Mouse (Mus musculus) lung, postnatal 25 days (tissue): ENCODE results near the gene Mobp.

Experiments used
- DNase-seq: peaks from one replicate; pipeline ENCODE4 v3.0.0; 2022; ENCODE audit warnings: low spot score

Mobp gene

DNA sequence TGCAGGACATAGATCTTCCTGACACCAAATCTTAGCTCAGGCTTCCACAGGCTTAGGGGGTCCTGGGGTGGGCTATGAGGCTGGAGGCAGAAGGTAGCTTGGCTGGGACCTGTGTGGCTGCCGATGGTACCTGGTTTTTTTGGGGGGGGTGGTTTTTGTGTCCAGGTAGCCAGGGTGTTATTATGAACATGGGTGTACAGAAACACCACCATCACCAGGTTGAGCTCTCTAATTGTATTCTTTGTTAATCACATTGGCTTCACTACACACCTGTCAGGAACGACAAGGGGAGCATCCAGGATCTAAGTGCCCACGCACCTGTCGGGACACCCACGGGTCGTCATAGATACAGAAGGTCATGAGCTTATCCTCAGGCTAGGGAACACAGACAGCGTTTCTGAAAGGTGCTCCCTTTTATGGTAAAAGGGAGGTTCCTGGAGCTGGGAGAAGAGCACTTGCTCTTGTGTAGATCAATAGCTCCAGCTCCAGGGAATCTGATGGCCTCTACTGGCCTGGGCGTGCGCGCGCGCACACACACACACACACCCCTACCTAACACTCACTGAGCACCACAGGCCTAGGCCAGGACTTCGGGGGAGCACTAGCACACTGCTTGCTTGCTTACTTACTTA is 14.9 kb upstream of the Mobp start:
- DNase-seq: no peak

DNA sequence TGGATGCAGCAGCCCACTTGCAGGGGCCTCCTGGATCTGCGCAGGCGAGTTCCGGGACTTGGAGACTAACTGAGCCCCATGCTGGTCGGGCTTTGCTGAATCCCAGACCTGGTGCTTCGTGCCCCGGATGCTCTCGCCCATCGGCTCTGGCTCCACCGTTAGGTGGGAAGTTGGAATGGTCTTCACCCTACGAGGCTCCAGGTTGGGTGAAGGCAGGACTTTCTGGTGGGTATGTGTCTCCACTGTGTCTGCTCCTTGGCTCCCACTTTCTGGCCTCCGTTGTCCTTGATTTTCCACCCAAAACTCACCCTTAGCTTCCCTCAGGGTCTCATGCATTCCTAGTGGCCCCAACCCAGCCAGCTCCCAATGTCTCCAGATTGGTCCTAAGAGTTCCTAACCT is 14.1 kb upstream of the Mobp start:
- no peak for DNase-seq

DNA sequence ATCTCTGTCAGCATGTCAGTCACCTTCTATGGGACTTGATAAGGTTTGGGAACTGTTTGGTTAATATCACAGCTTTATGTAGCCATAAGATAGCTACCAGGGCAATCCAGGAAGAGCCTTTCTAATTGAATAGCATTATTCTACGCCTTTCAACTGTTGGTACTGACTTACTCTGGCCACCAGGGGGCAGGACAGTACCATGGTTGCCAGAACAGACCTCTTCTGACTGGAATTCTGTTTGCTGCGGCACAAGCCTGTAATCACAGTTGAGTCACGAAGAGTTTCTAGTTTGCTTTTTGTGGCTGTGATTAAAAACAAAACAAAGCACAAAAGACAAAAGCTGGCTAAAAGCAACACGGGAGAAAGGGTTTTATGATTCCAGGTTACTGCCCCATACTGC is 8.9 kb upstream of the Mobp start:
- peak; percentile 71 for DNase-seq

DNA sequence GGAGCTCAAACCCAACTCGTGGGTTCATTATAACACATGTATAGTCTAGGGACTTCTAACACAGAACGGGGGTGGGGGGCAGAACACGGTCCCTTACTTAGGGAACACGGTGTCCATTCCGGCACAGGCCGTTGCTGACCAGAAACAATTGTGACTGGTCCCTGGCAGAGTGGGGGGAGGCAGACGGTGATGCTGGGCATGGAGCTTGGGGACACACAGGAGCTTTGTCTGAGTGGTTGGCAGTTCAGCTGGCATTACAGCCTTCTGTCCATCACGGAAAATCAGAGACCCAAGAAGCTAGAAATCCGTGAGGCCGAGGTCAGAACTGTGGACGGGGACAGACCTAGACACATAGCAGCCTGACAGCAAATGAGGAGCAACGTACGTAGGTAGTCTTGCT is 5.0 kb upstream of the Mobp start:
- DNase-seq: no peak

DNA sequence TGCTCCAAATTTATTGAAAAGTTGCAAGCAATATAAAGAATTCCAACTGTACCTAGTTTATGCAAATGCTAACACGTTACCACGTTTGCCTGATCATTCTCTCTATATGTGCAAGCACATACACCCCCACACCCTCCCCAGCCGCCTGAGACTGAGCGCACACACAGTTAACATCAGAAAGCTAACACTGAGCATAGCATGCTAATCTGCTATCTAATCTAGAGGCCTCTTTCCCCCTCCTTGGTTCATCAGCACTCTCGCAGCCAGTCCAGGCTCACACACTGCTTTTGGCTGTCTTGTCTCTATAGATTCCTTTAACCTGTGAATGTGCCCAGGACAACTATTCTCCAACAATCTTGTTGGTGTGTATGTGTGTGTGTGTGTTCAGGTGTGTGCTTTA is 1.6 kb downstream of the Mobp start:
- DNase-seq: no peak

DNA sequence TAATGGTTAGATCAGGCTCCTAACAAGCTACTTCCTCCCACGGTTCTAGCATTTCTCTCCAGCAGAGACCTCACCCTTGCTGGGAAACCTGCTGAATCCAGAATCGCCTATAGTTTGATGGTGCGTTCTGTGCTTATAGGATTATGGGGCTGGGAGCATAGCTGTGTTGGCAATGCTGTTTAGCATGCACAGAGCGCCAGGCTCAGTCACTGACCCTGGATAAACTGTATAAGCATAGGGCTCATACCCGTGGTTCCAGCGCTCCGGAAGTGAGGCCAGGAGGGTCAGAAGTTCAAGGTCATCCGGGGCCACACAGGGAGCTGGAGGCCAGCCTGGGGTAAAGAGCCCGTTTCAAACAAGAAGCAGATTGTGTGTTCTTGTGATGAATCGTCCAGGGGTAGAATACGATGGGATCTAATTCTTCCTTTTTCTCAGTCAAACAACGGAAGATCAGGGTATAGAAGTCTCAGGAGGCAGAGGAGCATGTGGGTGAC is 2.4 kb downstream of the Mobp start:
- DNase-seq: no peak

DNA sequence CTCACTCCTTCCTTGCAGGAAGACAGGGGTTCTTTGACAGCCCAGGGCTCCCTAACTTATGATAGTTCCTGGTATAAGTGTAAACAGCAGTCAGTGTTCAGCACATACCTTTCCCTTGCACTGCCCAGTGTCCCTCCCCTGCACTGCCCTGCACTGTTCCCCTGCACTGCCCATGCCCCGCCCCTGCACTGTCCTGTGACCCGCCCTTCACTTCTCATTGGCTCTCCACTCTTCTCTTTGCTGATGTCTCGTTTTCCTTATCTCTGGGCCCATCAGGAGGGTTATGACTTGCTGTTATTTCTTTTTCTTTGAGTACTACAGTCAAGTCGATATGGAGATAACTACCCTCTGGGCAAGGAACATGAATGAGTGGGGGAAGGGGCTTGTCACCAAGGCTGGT is 8.5 kb downstream of the Mobp start:
- DNase-seq: no peak

DNA sequence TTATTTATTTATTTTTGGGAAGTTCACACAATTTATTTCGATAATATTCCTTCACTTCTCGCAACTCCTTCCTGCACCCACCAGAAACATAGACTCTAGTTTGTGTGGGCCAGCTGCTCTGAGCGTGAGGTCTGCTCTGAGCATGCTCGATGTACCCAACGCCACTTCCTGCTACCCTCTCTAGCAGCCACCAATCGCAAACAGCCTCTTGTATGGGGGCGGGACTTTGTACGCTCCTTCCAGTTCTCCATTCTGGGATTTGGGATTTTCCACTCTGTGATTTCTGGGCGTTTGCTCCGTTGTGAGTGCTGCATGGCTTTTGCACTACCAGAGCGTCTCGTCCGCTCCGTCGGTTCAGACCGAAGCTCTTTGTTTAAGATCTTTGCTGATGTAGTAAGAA is 14.4 kb downstream of the Mobp start:
- no peak for DNase-seq

DNA sequence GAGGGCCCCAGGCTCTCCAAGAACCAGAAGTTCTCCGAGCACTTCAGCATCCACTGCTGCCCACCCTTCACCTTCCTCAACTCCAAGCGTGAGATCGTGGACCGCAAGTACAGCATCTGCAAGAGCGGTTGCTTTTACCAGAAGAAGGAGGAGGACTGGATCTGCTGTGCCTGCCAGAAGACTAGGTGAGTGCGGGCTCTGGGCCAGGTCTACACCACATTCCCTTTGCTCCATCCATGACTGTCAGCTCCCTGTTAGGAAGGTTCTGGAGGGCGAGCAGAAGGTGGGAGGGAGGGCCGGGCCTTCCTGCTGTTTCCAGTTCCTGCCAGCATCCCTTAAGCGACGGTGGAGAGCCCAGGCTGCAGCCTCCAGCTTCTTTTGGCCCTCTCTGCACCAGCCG is 18.3 kb downstream of the Mobp start:
- DNase-seq: no peak

DNA sequence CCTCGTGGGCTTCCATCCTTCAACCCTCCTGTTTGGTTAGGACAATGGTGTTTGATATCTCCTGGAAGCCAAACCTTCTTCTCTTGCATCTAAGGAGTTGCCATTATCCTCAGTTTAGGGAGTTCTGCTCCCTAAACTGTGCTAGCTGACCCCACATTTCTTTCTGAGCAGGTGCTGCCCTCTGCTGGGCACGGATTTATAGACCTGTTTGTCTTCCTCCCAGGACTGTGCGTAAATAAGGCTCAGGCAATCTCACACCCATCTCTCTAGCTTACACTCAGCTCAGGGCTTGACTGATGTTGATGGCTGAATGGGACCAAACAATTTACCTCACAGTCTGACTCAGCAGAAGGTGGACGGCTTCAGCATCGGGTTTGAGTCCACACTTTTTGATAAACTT is 21.8 kb downstream of the Mobp start:
- peak; percentile 40 for DNase-seq

DNA sequence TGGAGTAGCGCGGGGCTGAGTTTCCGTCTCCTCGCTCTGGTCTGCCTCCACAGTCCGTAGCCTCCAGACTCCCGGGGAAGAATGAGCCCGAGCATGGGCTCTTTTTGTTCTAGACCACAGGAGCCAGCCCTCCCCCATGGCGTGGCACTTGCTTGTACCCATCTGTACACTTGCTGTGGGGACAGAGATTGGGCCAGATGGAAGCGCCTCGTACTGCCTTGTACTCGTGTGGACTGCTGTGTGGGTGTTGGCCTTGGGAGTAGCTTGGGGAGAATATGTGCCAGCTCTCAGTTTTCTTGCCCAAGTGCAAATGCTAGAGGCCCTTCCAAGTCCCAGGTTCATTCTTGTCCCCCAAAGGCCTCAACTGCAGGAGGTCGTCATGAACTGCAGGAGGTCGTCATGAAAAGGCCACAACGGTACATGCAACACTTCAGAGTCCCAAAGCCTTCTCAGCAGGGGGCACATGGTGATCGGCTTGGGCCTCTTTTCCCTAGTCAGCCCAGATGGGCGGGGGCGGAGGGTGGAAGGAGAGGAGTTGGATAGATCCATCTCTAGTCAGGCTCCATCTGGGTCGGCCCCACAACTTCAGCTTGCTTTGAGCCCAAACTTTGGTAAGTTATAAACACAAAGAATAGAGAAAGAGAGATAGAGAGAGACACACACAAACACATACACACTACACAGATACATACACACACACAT is 25.1 kb downstream of the Mobp start:
- no peak for DNase-seq

DNA sequence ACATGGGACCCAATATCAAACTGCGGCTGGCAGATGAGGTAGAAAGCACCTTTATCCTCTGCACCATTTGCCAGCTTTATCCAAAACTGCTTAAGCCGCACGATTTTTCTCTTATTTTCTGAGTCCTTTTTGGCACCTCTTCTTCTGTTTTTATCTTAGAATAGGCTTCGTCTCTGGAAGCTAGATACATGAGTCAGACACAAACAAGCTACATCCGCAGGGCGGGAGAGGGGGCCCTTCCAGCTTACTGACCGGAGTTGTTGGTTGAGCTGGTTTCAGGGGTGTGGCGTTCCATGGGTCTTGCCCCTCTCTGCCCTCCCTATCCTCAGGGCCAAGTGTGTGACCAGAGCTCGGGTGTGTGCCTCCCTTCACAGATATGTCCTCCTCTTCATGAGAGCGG is 29.3 kb downstream of the Mobp start:
- DNase-seq: no peak

DNA sequence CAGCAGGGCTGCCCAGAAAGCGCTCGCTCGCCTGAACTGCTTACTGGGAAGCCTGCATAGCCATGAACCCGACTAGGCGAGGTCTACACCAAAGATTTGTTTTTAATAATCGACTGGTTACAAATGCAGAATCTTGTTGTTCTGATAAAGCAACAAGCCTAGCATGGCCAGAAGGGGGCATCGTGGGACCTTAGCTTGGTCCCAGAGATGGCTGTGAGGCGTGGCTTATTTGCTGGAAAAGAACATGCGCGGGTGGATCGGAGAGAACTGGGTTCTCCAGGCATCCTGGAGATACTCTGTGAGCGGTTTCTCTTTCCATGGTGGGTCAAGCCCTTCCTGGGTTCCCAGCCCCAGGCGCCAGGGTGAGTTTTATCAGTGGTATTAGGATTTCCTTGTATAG is 35.0 kb downstream of the Mobp start:
- DNase-seq: peak; percentile 7

DNA sequence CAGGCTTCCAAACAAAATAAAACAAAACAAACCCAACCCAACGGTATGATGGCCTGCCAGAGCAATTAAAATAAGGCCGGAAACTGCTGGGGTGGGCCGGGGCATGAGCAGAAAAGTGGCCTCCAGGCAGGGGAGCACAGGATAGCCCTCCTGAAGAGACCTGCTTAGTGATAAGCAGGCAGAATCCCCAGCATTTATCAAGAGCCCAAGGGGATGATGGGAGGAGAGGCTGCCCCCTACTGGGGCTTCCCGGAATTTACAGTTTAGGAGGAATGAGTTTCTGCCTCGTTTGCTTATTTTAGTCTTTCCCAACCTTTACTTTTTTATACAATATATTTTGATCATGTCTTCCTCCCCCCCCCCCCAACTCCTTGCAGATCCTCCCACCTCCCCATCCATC is 37.3 kb downstream of the Mobp start:
- no peak for DNase-seq

DNA sequence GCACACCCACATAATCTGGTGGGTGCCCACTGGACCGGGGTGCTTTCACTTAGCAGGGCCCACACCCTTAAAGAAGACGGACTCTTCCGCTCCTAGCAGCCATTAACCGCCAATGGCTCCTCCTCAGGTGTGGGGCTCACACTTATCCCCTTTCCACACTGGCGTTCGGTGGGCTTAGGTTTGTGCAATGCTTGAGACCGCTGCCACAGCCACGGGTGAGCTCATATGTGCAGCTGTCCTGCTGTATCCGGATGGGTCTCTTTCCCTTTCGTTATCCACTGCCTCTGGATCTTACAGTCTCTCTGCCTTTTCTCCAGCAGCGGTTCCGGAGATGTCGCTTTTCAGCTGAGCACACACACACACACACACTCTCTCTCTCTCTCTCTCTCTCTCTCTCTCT is 41.4 kb downstream of the Mobp start:
- DNase-seq: no peak

DNA sequence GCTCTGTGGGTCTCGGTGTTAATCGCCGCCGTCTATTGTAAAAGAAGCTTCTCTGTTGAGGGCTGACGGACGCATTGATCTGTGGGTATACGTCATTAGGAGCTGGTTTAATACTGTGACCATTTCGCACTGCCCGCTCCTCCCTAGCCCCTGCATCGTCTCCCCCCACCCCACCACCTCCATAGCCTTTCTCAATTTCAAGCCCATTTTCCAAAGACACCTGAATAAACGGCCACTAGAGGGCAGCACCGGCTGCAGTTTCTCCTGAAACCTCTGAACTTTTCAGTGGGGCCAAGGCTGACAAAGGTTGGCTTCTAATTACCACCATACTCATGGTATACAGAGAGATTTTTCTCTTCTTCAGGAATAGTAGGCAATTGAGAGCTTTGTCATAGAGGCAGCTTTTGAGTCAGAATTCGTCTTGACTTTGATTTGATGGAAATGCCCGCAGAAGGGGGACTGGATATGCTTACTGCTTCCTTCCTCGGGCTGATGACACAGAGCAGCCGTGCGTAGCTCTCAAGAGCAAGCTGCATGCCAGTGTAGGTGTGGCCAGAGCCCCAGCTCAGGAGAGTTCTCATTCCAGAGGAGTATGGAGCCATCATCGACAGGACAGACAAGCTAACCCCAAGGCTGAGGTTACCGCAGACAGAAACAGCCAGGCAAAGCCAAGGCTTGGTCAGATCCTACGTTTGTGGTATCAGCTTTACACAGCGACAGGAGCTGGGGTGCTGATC is 42.0 kb downstream of the Mobp start:
- DNase-seq: peak; percentile 64

DNA sequence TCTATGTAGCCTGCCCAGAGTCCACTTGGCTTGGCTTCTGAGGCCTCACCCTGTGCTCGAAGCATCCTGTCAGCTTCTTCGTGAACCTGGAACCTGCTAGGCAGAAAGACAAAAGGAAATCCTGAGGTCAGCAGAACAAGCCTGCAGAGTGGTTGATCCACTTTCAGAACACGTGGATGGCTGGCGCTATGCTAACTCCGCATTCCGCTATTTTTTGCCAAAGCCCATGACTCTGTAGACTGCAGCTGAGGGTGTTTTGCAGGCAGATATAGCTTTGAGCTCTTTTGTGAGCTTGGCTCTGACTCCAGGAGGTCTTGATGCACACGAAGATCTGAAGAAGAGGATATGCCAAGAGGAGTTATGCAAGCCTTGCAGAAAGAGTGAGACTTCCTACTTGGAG is 43.2 kb downstream of the Mobp start:
- no peak for DNase-seq

DNA sequence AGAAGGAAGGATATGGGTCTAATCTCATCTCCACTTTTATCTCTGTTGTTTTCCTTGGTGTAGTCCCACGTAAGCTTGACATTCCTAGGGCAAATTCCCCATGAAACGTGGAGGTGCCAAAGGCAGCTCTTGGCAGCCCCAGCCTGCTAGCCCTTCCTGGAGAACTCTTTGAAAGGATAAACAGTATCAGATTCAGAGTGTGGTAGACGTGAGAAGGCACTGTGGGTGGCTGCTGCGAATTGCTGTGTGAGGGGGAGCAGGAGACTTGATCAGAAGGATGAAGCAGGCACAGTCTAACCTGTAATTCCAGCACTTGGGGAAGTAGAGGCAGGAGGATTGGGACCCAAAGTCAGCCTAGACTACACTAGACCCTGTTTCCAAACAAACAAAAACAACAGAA is 51.4 kb downstream of the Mobp start:
- DNase-seq: no peak

DNA sequence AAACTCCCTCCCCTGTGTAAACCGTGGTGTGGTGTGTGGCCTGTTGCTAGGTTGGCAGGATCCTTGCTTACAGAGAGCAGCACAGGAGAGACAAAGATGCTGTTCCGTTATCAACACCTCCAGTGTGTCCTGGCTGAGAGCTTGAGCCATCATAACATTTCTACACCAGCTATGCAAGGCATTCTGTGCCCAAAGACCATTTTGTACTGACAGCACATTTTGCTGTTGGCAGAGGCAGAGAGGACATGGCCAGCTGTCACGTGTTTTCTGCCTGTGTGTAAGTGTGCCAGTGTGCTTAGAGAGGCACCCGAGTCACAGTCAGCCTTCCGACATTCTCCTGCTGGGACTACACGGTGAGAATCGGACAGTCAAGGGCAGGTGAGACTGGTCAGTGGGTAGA is 52.2 kb downstream of the Mobp start:
- DNase-seq: no peak

DNA sequence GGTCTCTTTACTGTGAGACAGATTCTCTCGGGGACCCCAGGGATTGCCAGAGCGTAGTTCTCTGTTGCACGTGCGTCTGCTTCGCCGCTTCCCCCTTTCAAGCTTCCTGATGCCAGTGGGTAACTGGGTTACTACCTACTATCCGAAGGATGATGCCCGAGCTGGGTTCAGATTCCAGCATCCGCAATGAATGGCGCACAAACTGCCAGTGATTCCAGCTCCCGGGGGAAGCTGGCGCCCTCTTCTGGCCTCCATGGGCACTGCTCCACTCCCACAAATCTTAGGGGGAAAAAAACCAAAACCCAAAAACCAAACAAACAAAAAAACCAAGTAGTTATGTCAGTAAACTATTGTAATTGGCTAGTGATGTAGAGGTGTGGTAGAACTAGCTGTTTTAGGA is 53.2 kb downstream of the Mobp start:
- DNase-seq: no peak

DNA sequence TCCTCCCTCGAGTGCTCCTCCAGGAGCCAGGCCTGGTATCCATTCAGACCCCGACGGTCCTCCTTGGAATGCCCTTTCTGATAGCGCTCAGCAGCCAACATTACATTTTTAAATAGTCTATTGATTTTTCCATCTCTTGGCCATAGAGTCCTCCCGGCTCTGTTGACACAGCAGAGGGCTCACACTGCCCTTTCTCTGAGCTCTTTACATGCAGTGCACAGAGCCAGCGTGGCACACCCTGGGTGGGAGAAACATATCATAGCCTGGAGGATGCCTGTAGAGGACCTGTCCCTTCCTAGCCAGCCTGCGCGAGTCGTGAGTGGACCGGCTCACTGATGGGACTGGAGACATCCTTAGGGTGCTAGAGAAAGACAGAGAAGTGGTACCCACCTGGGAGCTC is 54.4 kb downstream of the Mobp start:
- no peak for DNase-seq

DNA sequence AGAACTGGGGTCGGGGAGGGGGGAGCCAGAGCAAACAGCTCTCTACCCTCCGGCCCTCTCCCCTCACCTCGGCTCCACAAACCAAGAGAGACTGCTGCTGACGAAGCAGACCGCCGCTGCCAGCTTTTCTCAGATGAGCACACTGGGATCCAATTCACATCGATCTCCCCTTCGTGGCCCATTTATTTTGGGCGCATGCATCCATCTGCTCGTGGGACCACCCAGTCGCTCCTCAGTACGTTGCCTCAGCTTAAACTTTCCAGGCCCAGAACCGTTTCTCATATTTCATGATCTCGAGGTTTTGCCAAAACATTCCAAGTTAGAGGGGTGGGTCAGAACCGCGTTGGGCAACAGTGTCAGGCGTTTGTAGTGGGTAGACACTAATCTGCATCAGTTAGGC is 57.4 kb downstream of the Mobp start:
- DNase-seq: no peak

DNA sequence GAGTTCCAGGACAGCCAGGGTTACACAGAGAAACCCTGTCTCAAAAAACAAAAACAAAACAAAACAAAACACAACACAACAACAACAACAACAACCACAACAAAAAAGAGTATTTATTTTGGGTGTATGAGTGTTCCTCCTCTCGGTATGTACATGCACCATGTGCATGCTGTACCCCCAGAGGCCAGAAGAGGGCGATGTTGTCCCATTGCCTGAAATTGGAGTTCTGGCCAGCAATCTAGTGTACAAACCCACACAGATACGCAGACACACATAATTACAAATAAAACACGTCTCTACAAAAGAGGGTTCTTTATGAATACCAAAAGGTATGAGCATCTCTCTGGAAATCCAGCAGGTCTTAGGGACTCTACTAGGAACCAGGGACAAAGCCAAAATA is 60.6 kb downstream of the Mobp start:
- DNase-seq: no peak
